Mouse (Mus musculus) Patski (cell line): ENCODE measurements around the gene Olfr31. TPM values are rescaled to one million over a fixed set of nuclear protein-coding genes. Genes with fewer than 3 reads are reported as not detected.
A peak's percentile ranks its signal among the peaks of the same experiment; 100 is the strongest.

ENCODE experiments used
- ATAC-seq: fragments of 100-300 bp; one replicate; pipeline ENCODE4 v1.8.0; 2021
- CTCF ChIA-PET: fragments of 350-600 bp; sonication (Branson Sonifier 250); formaldehyde crosslinking; loops from one replicate; lab custom pipeline; 2022; ENCODE audit warnings: inconsistent platforms; lab: Charles Lee
- POLR2A ChIA-PET: fragments of 350-600 bp; sonication (Branson Sonifier 250); formaldehyde crosslinking; loops from one replicate; lab custom pipeline; 2022; ENCODE audit warnings: antibody characterized with exemption, inconsistent platforms; lab: Charles Lee
- DNase-seq: peaks from one replicate; pipeline ENCODE4 v3.0.0-alpha.2; 2011; ENCODE audit warnings: low read depth, low spot score
- H3K27me3 ChIP-seq: fragments of 371-371 bp; one replicate; pipeline ENCODE4 v1.5.1; 2021
- CTCF ChIP-seq: fragments of 100-300 bp; IDR thresholded peaks from one replicate; pipeline ENCODE4 v1.5.1; 2021
- in situ Hi-C: fragments of 300-500 bp; cut with MboI; formaldehyde crosslinking; loops from 3 replicates; pipeline ENCODE4 v1.11.1; 2018; ENCODE audit warnings: low pct_unique_long_range_greater_than_20kb, mixed read lengths
- polyA plus RNA-seq: library from polyadenylated mRNA; unstranded; gene quantifications from one replicate; pipeline ENCODE4 v1.2.3, GENCODE M21; 2021

Gene Olfr31
- polyA plus RNA-seq: 0.06 TPM

- no peak for DNase-seq
- TF ChIP-seq CTCF: no peak
- ATAC-seq: no peak
- ChIA-PET POLR2A (no interaction called here), CTCF (no interaction called here)
- in situ Hi-C loops: no loop called here
- peaks cover 4% of the 10 kb centered on the region for H3K27me3 ChIP-seq
These were observed at the start of gene Olfr31 for GRCm38 (mm10) chr14:14322528-14322927. Gene Olfr31 (plus strand): TSS chr14:14322828.

GRCm38 (mm10) chr14:14294426-14294825 lies 28.2 kb upstream of the Olfr31 start:
- ChIA-PET CTCF (no interaction called here), POLR2A (no interaction called here)
- DNase-seq: no peak
- in situ Hi-C loops: no loop called here
- H3K27me3 ChIP-seq: no peaks in the 10 kb centered on the region
- peak; percentile 31 for TF ChIP-seq CTCF
- no peak for ATAC-seq

- H3K27me3 ChIP-seq: no peaks in the 10 kb centered on the region
- in situ Hi-C loops: no loop called here
- ATAC-seq (no peak), DNase-seq (no peak)
- no peak for TF ChIP-seq CTCF
- ChIA-PET POLR2A (no interaction called here), CTCF (no interaction called here)
These were observed 13.7 kb upstream of the Olfr31 start for GRCm38 (mm10) chr14:14308938-14309337.

- ChIA-PET CTCF (no interaction called here), POLR2A (no interaction called here)
- DNase-seq (no peak), ATAC-seq (no peak)
- no peak for TF ChIP-seq CTCF
- in situ Hi-C loops: no loop called here
- no peaks in the 10 kb centered on the region for H3K27me3 ChIP-seq
These were observed 13.2 kb upstream of the Olfr31 start for GRCm38 (mm10) chr14:14309416-14309815.

GRCm38 (mm10) chr14:14345113-14345871 lies 22.7 kb downstream of the Olfr31 start:
- DNase-seq: no peak
- ATAC-seq: peak; percentile 37
- no peaks in the 10 kb centered on the region for H3K27me3 ChIP-seq
- in situ Hi-C loops: no loop called here
- CTCF ChIA-PET: no interaction called here
- POLR2A ChIA-PET: interaction anchor here (0.6 kb wide), 1 partner anchor 21 kb away, joined by 3 read pairs; no protein-coding TSS in a partner anchor
- TF ChIP-seq CTCF: no peak

GRCm38 (mm10) chr14:14345948-14346812 lies 23.6 kb downstream of the Olfr31 start, which contains the start of gene Il3ra:
Gene Il3ra (plus strand): TSS chr14:14346275.
- POLR2A ChIA-PET: interaction anchor here (0.6 kb wide), 1 partner anchor 20 kb away, joined by 3 read pairs; no protein-coding TSS in a partner anchor
- DNase-seq (no peak), ATAC-seq (peak; percentile 24)
- H3K27me3 ChIP-seq: no peaks in the 10 kb centered on the region
- no peak for TF ChIP-seq CTCF
- CTCF ChIA-PET: no interaction called here
- in situ Hi-C loops: no loop called here

GRCm38 (mm10) chr14:14346813-14347100 lies 24.1 kb downstream of the Olfr31 start:
- in situ Hi-C loops: no loop called here
- ChIA-PET POLR2A (no interaction called here), CTCF (no interaction called here)
- ATAC-seq (no peak), DNase-seq (no peak)
- no peak for TF ChIP-seq CTCF
- no peaks in the 10 kb centered on the region for H3K27me3 ChIP-seq

GRCm38 (mm10) chr14:14347151-14347835 lies 24.7 kb downstream of the Olfr31 start:
- in situ Hi-C loops: no loop called here
- CTCF ChIA-PET: no interaction called here
- DNase-seq (no peak), ATAC-seq (no peak)
- no peak for TF ChIP-seq CTCF
- POLR2A ChIA-PET: no interaction called here
- H3K27me3 ChIP-seq: no peaks in the 10 kb centered on the region

GRCm38 (mm10) chr14:14347836-14348621 lies 25.4 kb downstream of the Olfr31 start:
- POLR2A ChIA-PET: no interaction called here
- ATAC-seq (peak; percentile 9), DNase-seq (no peak)
- in situ Hi-C loops: no loop called here
- CTCF ChIA-PET: no interaction called here
- H3K27me3 ChIP-seq: no peaks in the 10 kb centered on the region
- no peak for TF ChIP-seq CTCF
